Mouse (Mus musculus) heart, postnatal 0 days (tissue): ENCODE data around the gene Anks1b. TPM values are rescaled to one million over a fixed set of nuclear protein-coding genes. Genes with fewer than 3 reads are reported as not detected.

Experiments
- ATAC-seq: fragments of 200-750 bp; cut with Nextera tagmentation; 2 replicates; pipeline ENCODE4 v1.8.0; 2017; ENCODE audit warnings: low read depth, moderate number of reproducible peaks, moderate library complexity; ENCODE audit not compliant: insufficient read depth
- DNase-seq: peaks from one replicate; pipeline ENCODE4 v3.0.0-alpha.2; 2016; ENCODE audit warnings: low spot score
- H3K27ac ChIP-seq: fragments of 300-500 bp; sonication (generic); 2 replicates; pipeline ENCODE4 v1.5.1; 2014; ENCODE audit warnings: low read depth, mild to moderate bottlenecking
- H3K27me3 ChIP-seq: fragments of 300-500 bp; sonication (generic); 2 replicates; pipeline ENCODE4 v1.6.1; 2014; ENCODE audit warnings: low read length, mixed read lengths; ENCODE audit not compliant: control insufficient read depth, insufficient read depth
- H3K36me3 ChIP-seq: fragments of 300-500 bp; sonication (generic); replicated peaks from 2 replicates; pipeline ENCODE4 v1.6.1; 2014; ENCODE audit warnings: low read length, mixed read lengths; ENCODE audit not compliant: control insufficient read depth, insufficient read depth
- H3K4me1 ChIP-seq: fragments of 300-500 bp; sonication (generic); 2 replicates; pipeline ENCODE4 v1.6.1; 2014; ENCODE audit warnings: antibody characterized with exemption; ENCODE audit not compliant: control insufficient read depth, insufficient read depth
- H3K4me2 ChIP-seq: fragments of 300-500 bp; sonication (generic); 2 replicates; pipeline ENCODE4 v1.6.1; 2014; ENCODE audit warnings: low read depth, mild to moderate bottlenecking, low read length, moderate library complexity
- H3K4me3 ChIP-seq: fragments of 300-500 bp; sonication (generic); 2 replicates; pipeline ENCODE4 v1.5.1; 2014; ENCODE audit warnings: low read depth, low read length
- H3K9ac ChIP-seq: fragments of 300-500 bp; sonication (generic); replicated peaks from 2 replicates; pipeline ENCODE4 v1.6.1; 2014; ENCODE audit warnings: low read depth, low read length, mixed read lengths
- H3K9me3 ChIP-seq: fragments of 300-500 bp; sonication (generic); replicated peaks from 2 replicates; pipeline ENCODE4 v1.6.1; 2016; ENCODE audit warnings: low read length; ENCODE audit not compliant: control insufficient read depth
- CTCF ChIP-seq: IDR thresholded peaks from 2 replicates; pipeline ENCODE4 v1.5.1; 2016; ENCODE audit warnings: antibody characterized with exemption, control low read depth, low read depth
- EP300 ChIP-seq: IDR thresholded peaks from 2 replicates; pipeline ENCODE4 v1.6.1; 2016; ENCODE audit warnings: antibody characterized with exemption, low read depth
- WGBS: fragments of 180-500 bp; shearing (Covaris S2); extraction: QIAGEN DNeasy Blood & Tissue Kit; methylation state at CpG from one replicate; pipeline ENCODE4 v1.1.7; 2014; 5-methylcytosine and 5-hydroxymethylcytosine counted together
- polyA plus RNA-seq: library from polyadenylated mRNA; unstranded; fragments of >200 nt; fragmentation: Nextera tagmentation; extraction: Ambion mirVana; gene quantifications from 2 replicates; pipeline ENCODE4 v1.2.1, GENCODE M21; 2015
- total RNA-seq: library from RNA; depleted of rRNA; stranded (reverse); fragments of >200 nt; gene quantifications from 2 replicates; pipeline ENCODE4 v1.2.3, GENCODE M21; 2014; ENCODE audit warnings: low replicate concordance

Gene Anks1b
- total and polyA plus RNA-seq, 2 experiments from 2014 or later, result 0.26 TPM; not detected in 1

GRCm38 (mm10) chr10:90808616-90809310, 935.5 kb downstream of the Anks1b start:
- ATAC-seq, result no peak
- Histone ChIP-seq H3K27me3 (no peaks in the 10 kb centered on the region), H3K27ac (no peak overlapping the region), H3K4me2 (no peak overlapping the region), H3K9me3 (no peaks in the 10 kb centered on the region), H3K9ac (no peak overlapping the region), H3K4me1 (no peaks in the 10 kb centered on the region), H3K4me3 (no peak overlapping the region), H3K36me3 (no peaks in the 10 kb centered on the region)
- no peak for DNase-seq
- WGBS, result 51% methylated on average over 8 of the region's 8 CpGs
- no peak for TF ChIP-seq CTCF
- TF ChIP-seq EP300, result no peak

- H3K9me3 ChIP-seq, result no peaks in the 10 kb centered on the region
- no peak for ATAC-seq
- no peaks in the 10 kb centered on the region for H3K27me3 ChIP-seq
- H3K9ac ChIP-seq, result no peak overlapping the region
- H3K27ac ChIP-seq, result no peak overlapping the region
- WGBS, result 31% methylated on average over 8 of the region's 8 CpGs
- no peaks in the 10 kb centered on the region for H3K36me3 ChIP-seq
- H3K4me1 ChIP-seq, result no peaks in the 10 kb centered on the region
- no peak for DNase-seq
- no peak for TF ChIP-seq CTCF
- TF ChIP-seq EP300, result no peak
- no peak overlapping the region for H3K4me3 ChIP-seq
- no peak overlapping the region for H3K4me2 ChIP-seq
Measured at GRCm38 (mm10) chr10:90809911-90810590, 936.7 kb downstream of the Anks1b start.

- DNase-seq, result no peak
- WGBS, result 73% methylated on average over 4 of the region's 4 CpGs
Measured at GRCm38 (mm10) chr10:90811446-90811845, 938.1 kb downstream of the Anks1b start.

GRCm38 (mm10) chr10:90813326-90813725, 940.0 kb downstream of the Anks1b start:
- WGBS, result 84% methylated on average over 5 of the region's 5 CpGs
- ATAC-seq (no peak), DNase-seq (no peak)
- H3K27me3 ChIP-seq, result no peaks in the 10 kb centered on the region
- H3K36me3 ChIP-seq, result no peaks in the 10 kb centered on the region
- no peak overlapping the region for H3K4me2 ChIP-seq
- H3K27ac ChIP-seq, result no peak overlapping the region
- no peaks in the 10 kb centered on the region for H3K4me1 ChIP-seq
- TF ChIP-seq EP300, result no peak
- TF ChIP-seq CTCF, result no peak
- H3K4me3 ChIP-seq, result no peak overlapping the region
- H3K9me3 ChIP-seq, result no peaks in the 10 kb centered on the region
- H3K9ac ChIP-seq, result no peak overlapping the region

More at GRCm38 (mm10) chr10:90811446-90811845, 938.1 kb downstream of the Anks1b start:
- ATAC-seq, result no peak
- H3K4me3 ChIP-seq, result no peak overlapping the region
- H3K27me3 ChIP-seq, result no peaks in the 10 kb centered on the region
- TF ChIP-seq CTCF (no peak), EP300 (no peak)
- H3K4me1 ChIP-seq, result no peaks in the 10 kb centered on the region
- H3K9ac ChIP-seq, result no peak overlapping the region
- no peaks in the 10 kb centered on the region for H3K9me3 ChIP-seq
- no peak overlapping the region for H3K27ac ChIP-seq
- H3K4me2 ChIP-seq, result no peak overlapping the region
- no peaks in the 10 kb centered on the region for H3K36me3 ChIP-seq

GRCm38 (mm10) chr10:90814412-90814811, 941.1 kb downstream of the Anks1b start:
- H3K27ac ChIP-seq, result no peak overlapping the region
- H3K27me3 ChIP-seq, result no peaks in the 10 kb centered on the region
- no peaks in the 10 kb centered on the region for H3K36me3 ChIP-seq
- no peak overlapping the region for H3K4me3 ChIP-seq
- no peak overlapping the region for H3K4me2 ChIP-seq
- ATAC-seq (no peak), DNase-seq (no peak)
- H3K9me3 ChIP-seq, result no peaks in the 10 kb centered on the region
- H3K9ac ChIP-seq, result no peak overlapping the region
- H3K4me1 ChIP-seq, result no peaks in the 10 kb centered on the region
- WGBS, result 78% methylated on average over 6 of the region's 6 CpGs
- TF ChIP-seq EP300 (no peak), CTCF (no peak)
